Mouse (Mus musculus) liver, embryonic 14.5 days (tissue): ENCODE measurements around the gene Cdc42ep4.

Experiments used
- CTCF ChIP-seq: IDR thresholded peaks from 2 replicates; pipeline ENCODE4 v1.5.1; 2016; ENCODE audit warnings: antibody characterized with exemption, low read depth, control low read depth
- EP300 ChIP-seq: IDR thresholded peaks from 2 replicates; pipeline ENCODE4 v1.6.1; 2016; ENCODE audit warnings: antibody characterized with exemption, low read depth

GRCm38 (mm10) chr11:113708629-113709213, 43.0 kb downstream of the Cdc42ep4 start:
- TF ChIP-seq CTCF (no peak), EP300 (no peak)
